Mouse (Mus musculus) hindbrain, embryonic 15.5 days (tissue): ENCODE measurements around the gene Son. TPM values are rescaled to one million over a fixed set of nuclear protein-coding genes. Genes with fewer than 3 reads are reported as not detected.

Experiments
- ATAC-seq: fragments of 200-750 bp; cut with Nextera tagmentation; 2 replicates; pipeline ENCODE4 v1.8.0; 2017; ENCODE audit warnings: low read depth, moderate number of reproducible peaks, moderate TSS enrichment; ENCODE audit not compliant: low FRiP score
- H3K27ac ChIP-seq: fragments of 300-500 bp; sonication (generic); replicated peaks from 2 replicates; pipeline ENCODE4 v1.5.1; 2015; ENCODE audit warnings: mild to moderate bottlenecking, inconsistent platforms
- H3K27me3 ChIP-seq: fragments of 300-500 bp; sonication (generic); 2 replicates; pipeline ENCODE4 v1.6.1; 2015; ENCODE audit warnings: control low read depth, inconsistent platforms
- H3K36me3 ChIP-seq: fragments of 300-500 bp; sonication (generic); 2 replicates; pipeline ENCODE4 v1.6.1; 2015; ENCODE audit warnings: control low read depth, inconsistent platforms
- H3K4me1 ChIP-seq: fragments of 300-500 bp; sonication (generic); replicated peaks from 2 replicates; pipeline ENCODE4 v1.6.1; 2015; ENCODE audit warnings: control low read depth, inconsistent platforms
- H3K4me2 ChIP-seq: fragments of 300-500 bp; sonication (generic); 2 replicates; pipeline ENCODE4 v1.6.1; 2015; ENCODE audit warnings: moderate library complexity, mild to moderate bottlenecking, inconsistent platforms
- H3K4me3 ChIP-seq: fragments of 300-500 bp; sonication (generic); 2 replicates; pipeline ENCODE4 v1.5.1; 2015; ENCODE audit warnings: mild to moderate bottlenecking, inconsistent platforms
- H3K9ac ChIP-seq: fragments of 300-500 bp; sonication (generic); 2 replicates; pipeline ENCODE4 v1.6.1; 2015; ENCODE audit warnings: inconsistent platforms
- H3K9me3 ChIP-seq: fragments of 300-500 bp; sonication (generic); 2 replicates; pipeline ENCODE4 v1.6.1; 2016; ENCODE audit warnings: control low read depth, inconsistent platforms
- WGBS: fragments of 180-500 bp; shearing (Covaris S2); methylation state at CpG from one replicate; pipeline ENCODE4 v1.1.7; 2015; 5-methylcytosine and 5-hydroxymethylcytosine counted together
- polyA plus RNA-seq: library from polyadenylated mRNA; unstranded; fragments of >200 nt; fragmentation: Nextera tagmentation; extraction: Ambion mirVana; gene quantifications from 2 replicates; pipeline ENCODE4 v1.2.1, GENCODE M21; 2015

Son gene
- polyA plus RNA-seq, 1 experiment from 2014 or later = 110 TPM

GRCm38 (mm10) chr16:91618511-91619501 lies 28.5 kb upstream of the Son start, which contains the start of gene Dnajc28:
Dnajc28 (minus strand) TSS chr16:91619026.
- 9% methylated on average over 39 of the region's 39 CpGs for WGBS
- Histone ChIP-seq H3K9me3 (no peaks in the 10 kb centered on the region), H3K27me3 (no peaks in the 10 kb centered on the region), H3K4me3 (peak within 1 kb of the TSS; percentile 55), H3K36me3 (peaks cover 21% of the 10 kb centered on the region), H3K4me1 (peaks cover 6% of the 10 kb centered on the region), H3K4me2 (peak within 1 kb of the TSS; percentile 65), H3K27ac (peak within 1 kb of the TSS; percentile 54), H3K9ac (peak within 1 kb of the TSS; percentile 57)
- ATAC-seq = peak; percentile 94

DNA sequence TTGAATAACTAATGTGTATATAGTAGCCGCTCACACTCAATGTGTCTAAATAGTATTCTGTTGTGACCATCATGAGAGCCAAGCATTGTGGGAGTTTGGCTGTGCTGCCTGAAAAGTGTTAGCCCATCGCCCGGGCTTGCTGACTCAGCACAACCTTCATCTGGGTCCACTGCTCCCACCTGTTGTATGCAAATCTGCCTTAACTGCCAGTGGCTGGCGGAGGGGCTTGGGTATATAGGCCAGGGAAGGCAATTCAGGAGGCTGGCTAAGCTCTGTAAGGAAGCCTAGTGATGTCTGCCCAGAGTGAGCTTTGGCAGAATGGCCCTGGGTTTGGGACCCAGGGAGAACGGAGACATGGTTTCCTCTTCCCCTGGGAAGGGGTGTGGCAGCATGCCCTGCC lies 27.1 kb upstream of the Son start:
- Histone ChIP-seq H3K4me2 (no peak overlapping the region), H3K9me3 (no peaks in the 10 kb centered on the region), H3K27ac (no peak overlapping the region), H3K9ac (no peak overlapping the region), H3K4me3 (no peak overlapping the region), H3K36me3 (peaks cover 32% of the 10 kb centered on the region), H3K27me3 (no peaks in the 10 kb centered on the region), H3K4me1 (peaks cover 6% of the 10 kb centered on the region)
- 91% methylated on average over 5 of the region's 5 CpGs for WGBS
- no peak for ATAC-seq

GRCm38 (mm10) chr16:91620991-91621390 lies 26.3 kb upstream of the Son start:
- H3K36me3 ChIP-seq = peaks cover 39% of the 10 kb centered on the region
- peaks cover 6% of the 10 kb centered on the region for H3K4me1 ChIP-seq
- 96% methylated on average over 11 of the region's 11 CpGs for WGBS
- no peak overlapping the region for H3K9ac ChIP-seq
- no peaks in the 10 kb centered on the region for H3K9me3 ChIP-seq
- no peak overlapping the region for H3K4me2 ChIP-seq
- ATAC-seq = no peak
- H3K27ac ChIP-seq = no peak overlapping the region
- H3K27me3 ChIP-seq = no peaks in the 10 kb centered on the region
- no peak overlapping the region for H3K4me3 ChIP-seq

DNA sequence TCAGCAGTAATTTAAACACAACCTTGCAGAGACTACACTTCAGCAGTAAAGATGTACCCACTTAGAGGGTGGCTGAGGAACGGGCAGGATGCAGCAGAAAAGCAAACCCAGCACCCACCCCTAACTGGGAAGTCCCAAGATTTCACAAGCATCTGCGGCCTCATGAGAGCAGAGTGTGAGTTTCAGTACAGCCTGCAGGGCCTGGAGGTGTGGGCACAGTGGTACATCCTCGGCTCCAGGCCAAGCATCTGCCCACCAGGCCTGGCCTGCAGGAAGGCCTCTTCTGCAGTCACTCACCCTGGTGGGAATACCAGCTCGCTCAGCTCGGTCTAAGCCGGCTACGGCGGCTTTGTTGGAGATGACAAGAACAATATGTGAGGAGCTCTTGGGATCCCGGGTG lies 24.2 kb upstream of the Son start:
- Histone ChIP-seq H3K4me1 (peaks cover 4% of the 10 kb centered on the region), H3K9ac (no peak overlapping the region), H3K4me2 (no peak overlapping the region), H3K36me3 (peaks cover 55% of the 10 kb centered on the region), H3K4me3 (no peak overlapping the region), H3K27ac (no peak overlapping the region), H3K27me3 (no peaks in the 10 kb centered on the region), H3K9me3 (no peaks in the 10 kb centered on the region)
- ATAC-seq = no peak
- 97% methylated on average over 9 of the region's 9 CpGs for WGBS

- H3K9ac ChIP-seq = no peak overlapping the region
- no peak overlapping the region for H3K27ac ChIP-seq
- no peaks in the 10 kb centered on the region for H3K4me1 ChIP-seq
- no peaks in the 10 kb centered on the region for H3K27me3 ChIP-seq
- peaks cover 73% of the 10 kb centered on the region for H3K36me3 ChIP-seq
- no peak overlapping the region for H3K4me3 ChIP-seq
- H3K4me2 ChIP-seq = no peak overlapping the region
- no peaks in the 10 kb centered on the region for H3K9me3 ChIP-seq
- WGBS = 93% methylated on average over 7 of the region's 7 CpGs
- ATAC-seq = no peak
These were observed 19.5 kb upstream of the Son start for GRCm38 (mm10) chr16:91627831-91628230.

DNA sequence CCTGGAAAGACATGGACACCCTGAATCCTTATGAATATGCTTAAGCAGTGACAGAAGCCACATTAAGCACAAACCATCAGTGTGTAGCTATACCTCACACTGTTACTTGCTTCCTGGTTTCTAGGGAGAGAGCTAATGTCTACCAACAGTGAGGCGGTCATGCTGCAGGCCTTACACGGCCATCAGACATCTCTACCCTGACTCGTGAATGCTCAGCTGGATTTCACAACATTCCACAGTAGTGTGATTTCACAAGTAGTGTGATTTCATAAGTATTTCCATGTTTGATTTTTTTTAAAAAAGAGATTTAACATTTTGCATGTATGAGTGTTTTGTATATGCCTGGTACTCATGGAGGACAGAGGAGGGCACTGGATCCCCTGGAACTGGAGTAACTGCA lies 18.6 kb upstream of the Son start:
- H3K36me3 ChIP-seq = peaks cover 68% of the 10 kb centered on the region
- no peak for ATAC-seq
- no peaks in the 10 kb centered on the region for H3K27me3 ChIP-seq
- H3K9ac ChIP-seq = no peak overlapping the region
- no peaks in the 10 kb centered on the region for H3K9me3 ChIP-seq
- no peak overlapping the region for H3K4me2 ChIP-seq
- 96% methylated on average over 3 of the region's 3 CpGs for WGBS
- no peak overlapping the region for H3K27ac ChIP-seq
- H3K4me1 ChIP-seq = no peaks in the 10 kb centered on the region
- no peak overlapping the region for H3K4me3 ChIP-seq

DNA sequence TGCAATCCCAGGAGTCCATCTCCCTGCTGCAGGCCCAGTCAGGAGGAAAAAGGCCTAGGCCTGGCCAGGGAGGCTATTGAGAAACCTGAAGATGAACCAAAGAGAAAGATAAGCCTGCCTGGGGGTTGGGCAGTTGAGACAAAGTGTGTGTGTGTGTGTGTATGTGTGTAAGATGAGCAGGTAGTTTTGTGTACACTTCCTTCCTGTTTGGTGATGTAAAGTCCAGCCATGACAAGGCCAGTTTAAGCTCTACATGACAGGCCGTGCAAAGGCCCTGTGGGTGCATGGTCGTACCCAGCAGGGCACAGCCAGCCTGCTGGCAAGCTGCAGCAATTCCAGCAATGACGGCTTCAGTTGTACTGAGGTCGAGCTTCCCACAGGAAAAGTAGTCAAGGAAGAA lies 17.6 kb upstream of the Son start:
- ATAC-seq = no peak
- WGBS = 90% methylated on average over 4 of the region's 4 CpGs
- H3K27ac ChIP-seq = no peak overlapping the region
- H3K36me3 ChIP-seq = peaks cover 63% of the 10 kb centered on the region
- no peaks in the 10 kb centered on the region for H3K4me1 ChIP-seq
- H3K27me3 ChIP-seq = no peaks in the 10 kb centered on the region
- H3K9me3 ChIP-seq = no peaks in the 10 kb centered on the region
- H3K4me3 ChIP-seq = no peak overlapping the region
- H3K4me2 ChIP-seq = no peak overlapping the region
- H3K9ac ChIP-seq = no peak overlapping the region

GRCm38 (mm10) chr16:91630584-91630983 lies 16.7 kb upstream of the Son start:
- Histone ChIP-seq H3K9ac (no peak overlapping the region), H3K27ac (no peak overlapping the region), H3K4me2 (no peak overlapping the region), H3K4me1 (no peaks in the 10 kb centered on the region), H3K9me3 (no peaks in the 10 kb centered on the region), H3K4me3 (no peak overlapping the region), H3K27me3 (no peaks in the 10 kb centered on the region), H3K36me3 (peaks cover 62% of the 10 kb centered on the region)
- WGBS = 64% methylated on average over 1 of the region's 1 CpGs
- no peak for ATAC-seq

DNA sequence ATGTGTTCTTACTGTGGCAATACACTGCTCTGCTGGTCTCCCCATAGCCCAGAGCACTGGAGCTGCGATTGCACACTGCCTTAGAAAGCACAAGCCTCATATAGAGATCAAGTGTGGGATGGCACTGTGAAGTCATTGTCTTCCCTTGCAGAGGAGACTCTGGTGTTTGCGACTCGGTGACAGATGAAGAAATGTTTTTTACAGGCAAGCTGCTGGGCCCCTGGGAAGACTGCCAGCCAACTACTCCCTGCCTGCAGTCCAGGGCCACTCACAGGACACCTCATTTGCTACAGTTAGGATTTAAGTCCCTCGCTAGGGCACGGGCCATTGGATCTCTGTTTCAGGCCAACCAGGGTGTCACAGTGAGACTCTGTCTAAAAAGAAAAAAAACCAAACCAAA lies 14.9 kb upstream of the Son start:
- 74% methylated on average over 5 of the region's 5 CpGs for WGBS

GRCm38 (mm10) chr16:91632940-91633339 lies 14.4 kb upstream of the Son start:
- no peak for ATAC-seq
- no peaks in the 10 kb centered on the region for H3K9me3 ChIP-seq
- H3K36me3 ChIP-seq = peaks cover 65% of the 10 kb centered on the region
- H3K9ac ChIP-seq = no peak overlapping the region
- no peaks in the 10 kb centered on the region for H3K27me3 ChIP-seq
- WGBS = 96% methylated on average over 7 of the region's 7 CpGs
- no peak overlapping the region for H3K4me3 ChIP-seq
- H3K4me1 ChIP-seq = no peaks in the 10 kb centered on the region
- no peak overlapping the region for H3K4me2 ChIP-seq
- no peak overlapping the region for H3K27ac ChIP-seq

More for the DNA sequence above, 14.9 kb upstream of the Son start:
- no peak overlapping the region for H3K4me2 ChIP-seq
- H3K27ac ChIP-seq = no peak overlapping the region
- no peak overlapping the region for H3K4me3 ChIP-seq
- no peaks in the 10 kb centered on the region for H3K4me1 ChIP-seq
- no peak for ATAC-seq
- no peaks in the 10 kb centered on the region for H3K27me3 ChIP-seq
- H3K9ac ChIP-seq = no peak overlapping the region
- H3K9me3 ChIP-seq = no peaks in the 10 kb centered on the region
- peaks cover 67% of the 10 kb centered on the region for H3K36me3 ChIP-seq

DNA sequence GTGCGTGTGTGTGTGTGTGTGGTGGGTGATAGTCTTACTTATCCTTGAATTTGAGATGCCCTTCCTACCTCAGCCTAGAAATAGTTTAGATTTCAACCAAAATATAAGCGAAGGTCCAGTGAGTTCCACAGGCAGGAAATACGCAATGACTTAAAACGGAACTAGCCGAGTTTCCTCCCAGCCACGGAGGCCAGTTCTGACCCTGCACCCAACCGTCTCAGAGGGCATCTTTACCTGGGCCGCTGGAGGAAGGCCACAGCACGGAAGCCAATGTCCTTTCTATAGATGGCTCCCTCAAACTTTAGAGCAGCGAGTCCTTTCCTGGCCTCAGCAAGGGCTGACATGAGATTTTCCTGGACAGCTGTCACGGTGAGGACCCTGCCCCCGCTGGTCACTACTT lies 13.7 kb upstream of the Son start:
- Histone ChIP-seq H3K9me3 (no peaks in the 10 kb centered on the region), H3K4me1 (no peaks in the 10 kb centered on the region), H3K9ac (no peak overlapping the region), H3K4me2 (no peak overlapping the region), H3K27ac (no peak overlapping the region), H3K4me3 (no peak overlapping the region), H3K36me3 (peaks cover 65% of the 10 kb centered on the region), H3K27me3 (no peaks in the 10 kb centered on the region)
- 94% methylated on average over 12 of the region's 12 CpGs for WGBS
- no peak for ATAC-seq

DNA sequence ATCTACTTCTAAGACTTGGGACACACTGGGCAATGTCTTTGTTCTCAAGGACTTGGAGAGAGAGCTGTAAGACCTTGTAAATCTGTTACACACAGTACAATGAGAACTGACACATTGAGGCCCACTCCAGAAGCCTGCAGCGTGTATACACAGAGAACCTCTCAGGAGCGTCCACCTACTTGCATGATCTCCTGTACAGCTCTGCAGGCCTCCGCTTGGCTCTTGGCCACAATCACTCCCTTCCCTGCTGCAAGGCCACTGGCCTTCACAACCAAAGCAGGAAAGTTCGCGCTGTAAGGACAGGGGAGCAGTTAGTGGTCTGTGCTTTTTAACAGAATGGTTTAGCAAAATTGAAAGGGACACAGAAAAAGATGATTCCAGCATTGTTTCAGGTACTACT lies 8.1 kb upstream of the Son start:
- ATAC-seq = no peak

More for the DNA sequence above, 8.1 kb upstream of the Son start:
- H3K9me3 ChIP-seq = no peaks in the 10 kb centered on the region
- no peak overlapping the region for H3K9ac ChIP-seq
- H3K36me3 ChIP-seq = peaks cover 66% of the 10 kb centered on the region
- WGBS = 94% methylated on average over 5 of the region's 5 CpGs
- no peak overlapping the region for H3K4me3 ChIP-seq
- H3K4me2 ChIP-seq = no peak overlapping the region
- H3K27ac ChIP-seq = no peak overlapping the region
- no peaks in the 10 kb centered on the region for H3K27me3 ChIP-seq
- H3K4me1 ChIP-seq = no peaks in the 10 kb centered on the region
